Mouse (Mus musculus): ENCODE data around the gene Ift20.

DNA sequence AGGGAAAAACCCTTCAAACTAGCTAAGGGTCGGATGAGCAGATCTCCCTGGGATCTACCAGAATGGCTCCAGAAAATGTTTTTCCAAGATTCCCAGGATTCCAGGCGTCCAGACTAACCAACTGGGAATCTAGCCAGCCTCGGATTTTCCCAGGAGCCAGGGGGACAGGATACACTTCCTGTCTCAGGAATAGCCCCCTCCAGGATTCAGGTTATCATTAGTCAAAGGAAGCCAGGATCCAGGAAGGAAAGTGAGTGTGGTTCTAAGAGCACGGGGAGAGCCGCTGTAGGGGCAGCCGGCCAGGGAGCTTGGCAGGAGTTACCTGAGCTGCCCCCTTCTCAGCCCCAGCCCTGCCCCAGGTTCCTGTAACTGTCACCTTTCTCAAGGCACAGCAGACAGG, 5.1 kb upstream of the Ift20 start:
- TF ChIP-seq CTCF (IDR thresholded peaks at IDR 0.05; ENCODE audit: borderline replicate concordance, insufficient read depth, low read length) = no peak
- no peak for TF ChIP-seq POLR2A (IDR thresholded peaks at IDR 0.05; ENCODE audit: low read depth, low read length)
